Mouse (Mus musculus) lung, postnatal 0 days (tissue): ENCODE measurements around the gene Ncan.

ENCODE experiments used
- CTCF ChIP-seq: IDR thresholded peaks from 2 replicates; pipeline ENCODE4 v1.5.1; 2016; ENCODE audit warnings: antibody characterized with exemption, mild to moderate bottlenecking
- EP300 ChIP-seq: IDR thresholded peaks from 2 replicates; pipeline ENCODE4 v1.6.1; 2016; ENCODE audit warnings: antibody characterized with exemption, mild to moderate bottlenecking, control low read depth

GRCm38 (mm10) chr8:70163316-70163715 is 42.6 kb upstream of the Ncan start:
- TF ChIP-seq EP300 = peak; percentile 71
- no peak for TF ChIP-seq CTCF
